Mouse (Mus musculus): ENCODE measurements around the gene Lair1.

- TF ChIP-seq CTCF (IDR thresholded peaks at IDR 0.05; ENCODE audit: borderline replicate concordance, insufficient read depth, low read length) (peak; percentile 30; the same call in 1 of the 2 replicates), POLR2A (IDR thresholded peaks at IDR 0.05; ENCODE audit: low read depth, low read length) (no peak)
Measured at GRCm38 (mm10) chr7:4026794-4027421, 36.1 kb downstream of the Lair1 start.
